Mouse (Mus musculus) neural tube, embryonic 15.5 days (tissue): Measurements from ENCODE around the gene Psmd1. TPM values are rescaled to one million over a fixed set of nuclear protein-coding genes. Genes with fewer than 3 reads are reported as not detected.

ENCODE experiments used
- ATAC-seq: fragments of 200-750 bp; cut with Nextera tagmentation; 2 replicates; pipeline ENCODE4 v1.8.0; 2017; ENCODE audit warnings: mild to moderate bottlenecking, moderate TSS enrichment, moderate library complexity; ENCODE audit not compliant: low FRiP score
- H3K27ac ChIP-seq: fragments of 300-500 bp; sonication (generic); replicated peaks from 2 replicates; pipeline ENCODE4 v1.5.1; 2015; ENCODE audit warnings: mild to moderate bottlenecking, inconsistent platforms
- H3K27me3 ChIP-seq: fragments of 300-500 bp; sonication (generic); replicated peaks from 2 replicates; pipeline ENCODE4 v1.6.1; 2015; ENCODE audit warnings: inconsistent platforms
- H3K36me3 ChIP-seq: fragments of 300-500 bp; sonication (generic); 2 replicates; pipeline ENCODE4 v1.6.1; 2015; ENCODE audit warnings: inconsistent platforms
- H3K4me1 ChIP-seq: fragments of 300-500 bp; sonication (generic); 2 replicates; pipeline ENCODE4 v1.6.1; 2015; ENCODE audit warnings: inconsistent platforms
- H3K4me2 ChIP-seq: fragments of 300-500 bp; sonication (generic); 2 replicates; pipeline ENCODE4 v1.6.1; 2015; ENCODE audit warnings: inconsistent platforms, mild to moderate bottlenecking, moderate library complexity
- H3K4me3 ChIP-seq: fragments of 300-500 bp; sonication (generic); replicated peaks from 2 replicates; pipeline ENCODE4 v1.5.1; 2015; ENCODE audit warnings: mild to moderate bottlenecking, inconsistent platforms
- H3K9ac ChIP-seq: fragments of 300-500 bp; sonication (generic); replicated peaks from 2 replicates; pipeline ENCODE4 v1.6.1; 2015; ENCODE audit warnings: mild to moderate bottlenecking, inconsistent platforms
- H3K9me3 ChIP-seq: fragments of 300-500 bp; sonication (generic); replicated peaks from 2 replicates; pipeline ENCODE4 v1.6.1; 2016; ENCODE audit warnings: inconsistent platforms
- WGBS: fragments of 180-500 bp; shearing (Covaris S2); methylation state at CpG from one replicate; pipeline ENCODE4 v1.1.7; 2015; ENCODE audit warnings: mixed read lengths; 5-methylcytosine and 5-hydroxymethylcytosine counted together
- polyA plus RNA-seq: library from polyadenylated mRNA; unstranded; fragments of >200 nt; fragmentation: Nextera tagmentation; extraction: Ambion mirVana; gene quantifications from 2 replicates; pipeline ENCODE4 v1.2.1, GENCODE M21; 2015

Psmd1 gene
- polyA plus RNA-seq, 1 experiment from 2014 or later: 180 TPM

DNA sequence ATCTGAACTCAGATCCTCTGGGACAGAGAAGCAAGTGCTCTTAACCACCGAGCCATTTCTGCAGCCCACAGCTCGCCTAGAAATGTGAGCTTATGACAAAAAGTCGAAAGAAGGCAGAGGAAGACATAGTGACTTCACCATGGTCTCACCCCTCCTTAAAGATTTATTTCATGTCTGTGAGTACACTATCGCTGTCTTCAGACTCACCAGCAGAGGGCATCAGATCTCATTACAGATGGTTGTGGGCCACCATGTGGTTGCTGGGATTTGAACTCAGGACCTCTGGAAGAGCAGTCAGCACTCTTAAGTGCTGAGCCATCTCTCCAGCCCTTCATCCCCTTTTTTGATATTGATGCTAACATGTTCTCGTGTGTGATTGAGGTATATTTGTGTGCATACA is 110.4 kb downstream of the Psmd1 start:
- H3K36me3 ChIP-seq: peaks cover 58% of the 10 kb centered on the region
- H3K4me1 ChIP-seq: no peaks in the 10 kb centered on the region
- H3K27ac ChIP-seq: no peak overlapping the region
- no peak overlapping the region for H3K4me3 ChIP-seq
- WGBS: 96% methylated on average over 5 of the region's 5 CpGs
- no peak overlapping the region for H3K4me2 ChIP-seq
- H3K9ac ChIP-seq: no peak overlapping the region
- no peaks in the 10 kb centered on the region for H3K27me3 ChIP-seq
- no peaks in the 10 kb centered on the region for H3K9me3 ChIP-seq
- ATAC-seq: no peak

DNA sequence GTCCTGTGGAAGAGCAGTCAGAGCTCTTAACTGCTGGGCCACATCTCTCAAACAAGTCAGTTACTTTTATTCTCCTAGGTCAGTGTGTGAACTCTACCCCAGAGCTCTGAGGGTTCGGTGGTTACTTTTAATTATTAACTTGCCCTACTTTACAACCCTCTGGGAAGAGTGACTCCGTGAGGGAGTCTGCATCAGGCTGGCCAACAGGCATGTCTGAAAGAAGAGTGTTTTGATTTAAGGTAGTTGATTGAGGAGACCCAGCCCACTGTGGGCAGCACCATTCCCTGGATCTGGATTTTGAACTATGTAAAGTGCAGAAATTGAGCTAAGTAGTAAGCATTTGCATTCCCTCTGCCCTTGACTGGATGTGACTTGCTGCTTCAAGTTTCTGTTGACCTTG is 111.9 kb downstream of the Psmd1 start:
- no peaks in the 10 kb centered on the region for H3K27me3 ChIP-seq
- no peak overlapping the region for H3K9ac ChIP-seq
- H3K27ac ChIP-seq: no peak overlapping the region
- peaks cover 54% of the 10 kb centered on the region for H3K36me3 ChIP-seq
- H3K9me3 ChIP-seq: no peaks in the 10 kb centered on the region
- no peak overlapping the region for H3K4me3 ChIP-seq
- WGBS: 29% methylated on average over 2 of the region's 2 CpGs
- H3K4me1 ChIP-seq: no peaks in the 10 kb centered on the region
- no peak overlapping the region for H3K4me2 ChIP-seq
- ATAC-seq: no peak

DNA sequence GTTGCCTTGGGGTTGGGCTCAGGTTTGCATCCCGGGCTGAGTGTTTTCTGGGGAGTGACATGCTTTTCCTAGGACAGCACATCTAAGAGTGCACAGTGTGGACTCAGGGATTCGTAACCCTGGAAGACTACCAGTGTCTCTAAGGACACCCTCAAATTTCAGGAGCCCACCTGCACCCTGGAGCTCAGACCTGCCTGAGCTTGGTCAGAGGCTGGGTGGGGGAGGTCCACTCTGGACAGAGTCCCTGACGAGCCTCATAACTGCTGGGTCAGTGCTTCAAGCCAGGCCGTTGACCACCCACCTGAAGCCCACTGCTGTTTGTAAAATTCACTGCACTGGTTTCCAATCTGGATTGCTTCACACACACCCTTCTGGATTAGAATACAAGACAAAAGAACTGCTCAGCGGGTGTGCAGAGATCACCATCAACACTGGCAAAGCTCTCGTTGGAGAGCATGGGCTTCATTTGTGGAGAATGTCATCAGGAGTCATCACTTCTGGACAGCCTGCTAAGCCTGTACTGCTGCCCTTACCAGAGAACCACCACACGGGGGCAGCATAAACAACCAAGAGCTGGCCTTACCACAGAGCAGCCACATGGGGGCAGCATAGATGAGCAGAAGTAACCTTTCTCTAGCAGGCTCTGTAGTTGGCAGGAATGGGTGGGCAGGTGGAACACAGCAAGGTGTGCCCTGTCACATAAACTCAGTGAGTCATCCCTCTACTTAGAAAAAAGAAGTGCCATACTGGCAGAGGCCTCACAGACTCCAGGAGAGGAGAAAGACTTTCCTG is 114.5 kb downstream of the Psmd1 start:
- WGBS: 50% methylated on average over 7 of the region's 7 CpGs
- Histone ChIP-seq H3K9ac (no peak overlapping the region), H3K27ac (no peak overlapping the region), H3K27me3 (no peaks in the 10 kb centered on the region), H3K4me2 (no peak overlapping the region), H3K9me3 (no peaks in the 10 kb centered on the region), H3K4me1 (no peaks in the 10 kb centered on the region), H3K36me3 (peaks cover 35% of the 10 kb centered on the region), H3K4me3 (no peak overlapping the region)
- peak; percentile 75 for ATAC-seq

DNA sequence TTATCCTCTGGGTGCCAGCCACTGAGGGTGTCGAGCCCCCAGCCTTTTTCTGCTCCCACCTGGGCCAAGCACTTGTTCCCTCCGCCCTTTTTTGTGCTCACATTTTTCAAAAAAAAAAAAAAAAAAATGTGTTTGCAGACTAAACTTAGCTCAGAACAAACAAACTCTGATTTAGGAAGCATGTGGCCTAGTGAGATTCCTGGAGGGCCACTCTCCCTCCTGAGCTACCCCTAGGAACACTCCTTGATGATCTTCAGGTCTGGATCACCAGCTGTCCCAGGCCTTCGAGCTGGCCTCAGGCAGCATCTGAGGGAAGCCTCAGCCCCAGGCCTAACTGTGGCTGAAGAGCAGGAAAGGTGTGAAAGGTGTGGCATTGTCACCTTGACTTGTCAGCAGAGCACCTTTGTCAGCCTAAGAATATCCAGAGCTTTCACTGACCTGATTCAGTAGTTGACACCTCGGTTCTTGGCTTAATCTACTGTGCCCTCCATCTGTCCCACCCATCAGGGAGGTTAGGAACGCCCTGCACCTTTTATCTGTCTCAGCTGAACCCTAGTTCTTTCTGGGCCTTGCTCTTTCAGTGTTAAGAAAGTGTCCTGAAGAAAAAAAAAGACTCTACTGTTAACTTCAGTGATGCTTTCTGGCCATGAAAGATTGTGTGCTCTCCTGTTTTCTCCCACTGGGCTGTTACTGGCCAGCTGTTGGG is 118.0 kb downstream of the Psmd1 start:
- H3K9me3 ChIP-seq: no peaks in the 10 kb centered on the region
- WGBS: 86% methylated on average over 5 of the region's 5 CpGs
- H3K27me3 ChIP-seq: no peaks in the 10 kb centered on the region
- peaks cover 21% of the 10 kb centered on the region for H3K36me3 ChIP-seq
- no peaks in the 10 kb centered on the region for H3K4me1 ChIP-seq
- no peak overlapping the region for H3K4me2 ChIP-seq
- H3K27ac ChIP-seq: no peak overlapping the region
- H3K4me3 ChIP-seq: no peak overlapping the region
- H3K9ac ChIP-seq: no peak overlapping the region
- no peak for ATAC-seq

DNA sequence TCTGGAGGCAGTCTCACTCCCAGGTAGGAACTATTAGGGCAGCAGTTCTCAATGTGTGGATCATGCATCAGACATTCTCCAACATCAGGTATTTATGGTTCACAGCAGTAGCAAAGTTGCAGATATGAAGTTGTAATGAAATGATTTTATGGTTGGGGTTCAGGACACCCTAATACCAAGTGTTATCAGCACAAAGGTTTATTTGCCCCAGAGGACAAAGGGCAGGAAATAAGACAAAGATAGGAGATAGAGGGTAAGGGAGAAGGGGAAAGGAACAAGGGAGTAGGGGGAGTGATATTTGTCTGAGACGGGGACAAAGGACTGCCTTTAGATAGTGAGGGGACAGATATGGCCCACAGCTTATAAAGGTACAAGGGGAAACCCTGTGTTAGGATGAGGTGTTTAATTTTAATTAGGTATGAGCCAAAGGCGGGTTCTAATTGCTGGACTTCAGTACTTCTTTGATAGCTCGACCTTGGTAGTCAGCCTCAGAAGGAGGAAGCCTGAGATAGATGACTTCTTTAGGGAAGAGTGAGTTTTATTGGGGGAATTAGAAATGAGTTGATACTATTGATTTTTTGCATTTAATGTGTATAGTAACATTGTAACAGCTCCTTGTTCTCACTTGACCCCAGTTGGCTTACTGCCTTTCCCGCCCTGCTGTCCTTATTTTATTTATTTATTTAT is 119.5 kb downstream of the Psmd1 start:
- no peaks in the 10 kb centered on the region for H3K4me1 ChIP-seq
- ATAC-seq: no peak
- H3K4me3 ChIP-seq: no peak overlapping the region
- H3K27ac ChIP-seq: no peak overlapping the region
- H3K9me3 ChIP-seq: no peaks in the 10 kb centered on the region
- H3K9ac ChIP-seq: no peak overlapping the region
- H3K4me2 ChIP-seq: no peak overlapping the region
- peaks cover 26% of the 10 kb centered on the region for H3K36me3 ChIP-seq
- WGBS: 86% methylated on average over 4 of the region's 4 CpGs
- no peaks in the 10 kb centered on the region for H3K27me3 ChIP-seq

DNA sequence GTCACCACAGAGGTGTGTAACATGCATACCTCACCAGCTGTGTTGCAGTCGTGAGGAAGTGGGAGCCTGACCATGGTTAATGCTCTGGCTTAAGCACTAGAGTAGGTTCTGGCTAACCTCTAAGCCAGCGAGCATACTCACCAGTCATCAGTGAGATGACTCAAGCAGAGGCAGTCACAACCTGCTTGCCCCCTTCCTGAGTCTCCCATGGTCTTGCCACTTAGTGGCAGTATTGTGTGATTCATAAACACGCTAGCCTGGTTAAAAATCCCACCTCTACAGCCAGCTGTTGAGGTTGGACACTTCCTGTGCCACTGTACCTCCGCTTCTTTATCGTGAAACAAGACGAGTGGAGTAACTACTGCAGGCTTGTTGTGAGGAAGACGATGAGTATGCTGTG is 122.6 kb downstream of the Psmd1 start:
- no peak overlapping the region for H3K27ac ChIP-seq
- 87% methylated on average over 7 of the region's 7 CpGs for WGBS
- no peak overlapping the region for H3K9ac ChIP-seq
- no peaks in the 10 kb centered on the region for H3K27me3 ChIP-seq
- H3K4me1 ChIP-seq: no peaks in the 10 kb centered on the region
- no peak overlapping the region for H3K4me2 ChIP-seq
- H3K36me3 ChIP-seq: peaks cover 44% of the 10 kb centered on the region
- no peak overlapping the region for H3K4me3 ChIP-seq
- no peak for ATAC-seq
- H3K9me3 ChIP-seq: no peaks in the 10 kb centered on the region

DNA sequence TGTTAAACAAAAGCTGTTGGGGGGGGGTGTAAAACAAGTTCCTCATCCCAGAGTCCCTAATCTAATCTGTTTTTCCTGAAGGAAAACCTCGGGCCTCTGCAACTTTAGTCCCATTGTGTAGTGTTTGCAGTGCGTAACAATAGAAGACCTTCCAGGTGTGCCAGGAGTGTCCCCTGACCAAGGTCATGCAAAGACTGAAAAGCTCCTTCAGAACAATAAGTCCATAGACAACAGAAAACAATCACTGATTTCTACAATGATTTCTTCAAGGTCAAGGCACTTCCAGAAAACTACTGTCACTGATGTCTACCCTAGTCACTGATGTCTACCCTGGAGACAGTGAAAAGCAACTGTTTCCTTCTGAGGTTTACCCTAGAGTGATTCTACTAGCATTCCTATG is 123.7 kb downstream of the Psmd1 start:
- H3K27ac ChIP-seq: no peak overlapping the region
- H3K36me3 ChIP-seq: peaks cover 49% of the 10 kb centered on the region
- no peak overlapping the region for H3K4me3 ChIP-seq
- H3K9ac ChIP-seq: no peak overlapping the region
- ATAC-seq: no peak
- H3K4me1 ChIP-seq: no peaks in the 10 kb centered on the region
- no peak overlapping the region for H3K4me2 ChIP-seq
- 79% methylated on average over 2 of the region's 2 CpGs for WGBS
- H3K27me3 ChIP-seq: no peaks in the 10 kb centered on the region
- H3K9me3 ChIP-seq: no peaks in the 10 kb centered on the region

DNA sequence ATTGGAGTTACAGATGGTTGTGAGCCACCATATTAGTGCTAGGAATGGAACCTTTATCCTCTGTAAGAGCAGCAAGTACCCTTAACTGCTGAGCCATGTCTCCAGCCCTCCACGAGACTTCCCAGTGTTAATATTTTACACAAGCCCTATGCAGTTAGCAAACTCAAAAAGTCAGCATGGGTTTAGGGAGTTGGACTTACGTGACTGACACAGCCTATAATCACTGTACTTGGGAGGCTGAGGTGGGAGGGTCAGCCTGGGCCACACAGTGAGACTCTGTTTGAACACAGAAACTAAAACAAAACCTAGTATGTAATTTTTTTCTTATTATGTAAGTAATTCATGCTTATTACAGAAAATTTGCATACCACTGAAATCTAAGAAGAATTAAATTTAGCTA is 124.1 kb downstream of the Psmd1 start:
- Histone ChIP-seq H3K4me3 (no peak overlapping the region), H3K4me2 (no peak overlapping the region), H3K27ac (no peak overlapping the region), H3K27me3 (no peaks in the 10 kb centered on the region), H3K9ac (no peak overlapping the region), H3K36me3 (peaks cover 52% of the 10 kb centered on the region), H3K4me1 (no peaks in the 10 kb centered on the region), H3K9me3 (no peaks in the 10 kb centered on the region)
- ATAC-seq: no peak
- WGBS: 91% methylated on average over 2 of the region's 2 CpGs

Other genes starting within 250 kb of the Psmd1 start
- gene Itm2c, start 170.1 kb upstream of the Psmd1 start, polyA plus RNA-seq: 185 and 211 TPM in 2 replicates
- 6.7 and 6.8 TPM in 2 replicates for gene 4933407L21Rik, start 135.9 kb upstream of the Psmd1 start, polyA plus RNA-seq
- 0.10 and 0.19 TPM in 2 replicates for gene Gpr55, start 103.4 kb upstream of the Psmd1 start, polyA plus RNA-seq
- 0.41 and 0.60 TPM in 2 replicates for gene Spata3, start 47.6 kb upstream of the Psmd1 start, polyA plus RNA-seq
- 7.0 and 7.2 TPM in 2 replicates for gene 2810459M11Rik, start 18.5 kb upstream of the Psmd1 start, polyA plus RNA-seq
- gene Htr2b, start 47.6 kb downstream of the Psmd1 start, polyA plus RNA-seq: 0.12 and 0.66 TPM in 2 replicates
- 1.2 TPM in 1 of 2 replicates, not detected in the other for gene Gm21972, start 69.2 kb downstream of the Psmd1 start, polyA plus RNA-seq
- 35.5 and 35.9 TPM in 2 replicates for gene Armc9, start 90.4 kb downstream of the Psmd1 start, polyA plus RNA-seq
- 7.3 TPM in 2 replicates for gene B3gnt7, start 238.4 kb downstream of the Psmd1 start, polyA plus RNA-seq